Mouse (Mus musculus): ENCODE data around the gene Scn10a. TPM values are rescaled to one million over a fixed set of nuclear protein-coding genes. Genes with fewer than 3 reads are reported as not detected.

The Scn10a gene
- polyA plus RNA-seq, 2 experiments = 0.10 TPM; not detected in 1

GRCm38 (mm10) chr9:119578636-119579438 lies 140.3 kb downstream of the Scn10a start, which contains the start of gene Scn5a:
Gene Scn5a, minus strand, starts transcription at chr9:119579016.
- Histone ChIP-seq H3K9me3 (ENCODE audit: control insufficient read depth, low read length) (no peaks in the 10 kb centered on the region), H3K36me3 (ENCODE audit: control insufficient read depth, insufficient read depth, low read length) (no peaks in the 10 kb centered on the region), H3K27ac (replicated peaks; ENCODE audit: low read depth, low read length) (no peak within 1 kb of the TSS), H3K4me1 (ENCODE audit: control insufficient read depth, insufficient read depth, low read length) (0 out of 2 replicates have a peak, but pooled peaks cover 4% of the 10 kb centered on the region), H3K9ac (ENCODE audit: low read depth, low read length, severe bottlenecking) (peak within 1 kb of the TSS; percentile 55), H3K4me3 (replicated peaks; ENCODE audit: low read length) (peak within 1 kb of the TSS; percentile 52), H3K4me2 (replicated peaks; ENCODE audit: low read depth, low read length, severe bottlenecking) (peak within 1 kb of the TSS; percentile 96), H3K27me3 (ENCODE audit: control insufficient read depth, insufficient read depth, low read length) (peaks cover 62% of the 10 kb centered on the region)
- peak; percentile 57; the same call in 1 of the 2 replicates for ATAC-seq (ENCODE audit: low FRiP score, low read depth)
- no peak for TF ChIP-seq POLR2A (IDR thresholded peaks at IDR 0.05; ENCODE audit: borderline replicate concordance, extremely low read depth, insufficient read depth, insufficient read length)
- WGBS = 3% methylated on average over 20 of the region's 99 CpGs
- no peak for DNase-seq (ENCODE audit: low spot score)

DNA sequence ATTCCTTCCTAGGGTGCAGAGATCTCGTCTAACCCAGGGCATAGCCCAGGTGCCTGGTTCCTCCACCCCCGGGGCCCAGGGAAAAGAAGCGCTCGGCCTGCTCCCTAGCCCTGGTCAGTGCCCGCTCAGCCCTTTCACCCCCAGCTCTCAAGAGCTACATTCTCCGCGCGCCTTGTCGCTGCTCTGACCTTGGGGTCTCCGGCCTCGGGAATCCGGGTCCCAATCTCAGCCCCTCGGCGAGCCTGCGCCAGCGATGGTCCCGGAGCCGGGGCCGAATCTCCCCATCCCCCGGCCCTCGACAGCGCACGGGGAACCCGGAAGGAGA lies 140.8 kb downstream of the Scn10a start:
- Histone ChIP-seq H3K27ac (replicated peaks; ENCODE audit: low read depth, low read length) (no peak overlapping the region), H3K9ac (ENCODE audit: low read depth, low read length, severe bottlenecking) (peak overlapping the region; percentile 55), H3K4me3 (replicated peaks; ENCODE audit: low read length) (peak overlapping the region; percentile 52), H3K4me1 (ENCODE audit: control insufficient read depth, insufficient read depth, low read length) (0 out of 2 replicates have a peak, but pooled peaks cover 4% of the 10 kb centered on the region), H3K4me2 (replicated peaks; ENCODE audit: low read depth, low read length, severe bottlenecking) (peak overlapping the region; percentile 96), H3K36me3 (ENCODE audit: control insufficient read depth, insufficient read depth, low read length) (no peaks in the 10 kb centered on the region), H3K27me3 (ENCODE audit: control insufficient read depth, insufficient read depth, low read length) (peaks cover 62% of the 10 kb centered on the region), H3K9me3 (ENCODE audit: control insufficient read depth, low read length) (no peaks in the 10 kb centered on the region)
- DNase-seq (ENCODE audit: low spot score) (no peak), ATAC-seq (ENCODE audit: low FRiP score, low read depth) (no peak)
- TF ChIP-seq POLR2A (IDR thresholded peaks at IDR 0.05; ENCODE audit: borderline replicate concordance, extremely low read depth, insufficient read depth, insufficient read length) = no peak
- 0% methylated on average over 18 of the region's 24 CpGs for WGBS

DNA sequence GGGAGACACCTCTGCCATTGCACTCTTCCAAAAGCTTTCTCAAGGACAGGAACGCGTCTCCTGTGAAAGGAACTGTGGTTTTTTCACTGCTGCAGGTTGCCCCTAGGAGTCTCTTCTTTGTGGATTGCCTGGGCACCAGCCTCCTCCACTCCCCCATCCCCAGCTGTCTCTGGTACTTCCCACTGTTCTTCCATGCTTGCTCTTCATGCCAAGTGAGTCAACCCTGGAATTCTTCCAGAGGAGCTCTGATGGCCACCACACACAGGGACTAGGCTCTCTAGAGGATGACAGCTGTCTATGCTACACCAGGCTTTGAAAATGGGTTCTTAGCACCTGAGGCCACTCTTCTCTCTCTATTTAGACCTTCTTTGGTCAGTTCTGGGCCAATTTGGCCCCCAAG lies 142.1 kb downstream of the Scn10a start:
- 72% methylated on average over 2 of the region's 2 CpGs for WGBS
- no peak for DNase-seq (ENCODE audit: low spot score)
- H3K4me3 ChIP-seq (replicated peaks; ENCODE audit: low read length) = no peak overlapping the region
- no peaks in the 10 kb centered on the region for H3K36me3 ChIP-seq (ENCODE audit: control insufficient read depth, insufficient read depth, low read length)
- TF ChIP-seq POLR2A (IDR thresholded peaks at IDR 0.05; ENCODE audit: borderline replicate concordance, extremely low read depth, insufficient read depth, insufficient read length) = no peak
- H3K27me3 ChIP-seq (ENCODE audit: control insufficient read depth, insufficient read depth, low read length) = peaks cover 68% of the 10 kb centered on the region
- no peaks in the 10 kb centered on the region for H3K9me3 ChIP-seq (ENCODE audit: control insufficient read depth, low read length)
- H3K4me1 ChIP-seq (ENCODE audit: control insufficient read depth, insufficient read depth, low read length) = 0 out of 2 replicates have a peak, but pooled peaks cover 4% of the 10 kb centered on the region
- no peak overlapping the region for H3K27ac ChIP-seq (replicated peaks; ENCODE audit: low read depth, low read length)
- no peak overlapping the region for H3K9ac ChIP-seq (ENCODE audit: low read depth, low read length, severe bottlenecking)
- H3K4me2 ChIP-seq (replicated peaks; ENCODE audit: low read depth, low read length, severe bottlenecking) = no peak overlapping the region
- no peak for ATAC-seq (ENCODE audit: low FRiP score, low read depth)

- Histone ChIP-seq H3K4me1 (ENCODE audit: control insufficient read depth, insufficient read depth, low read length) (0 out of 2 replicates have a peak, but pooled peaks cover 4% of the 10 kb centered on the region), H3K9ac (ENCODE audit: low read depth, low read length, severe bottlenecking) (no peak overlapping the region), H3K27ac (replicated peaks; ENCODE audit: low read depth, low read length) (no peak overlapping the region), H3K27me3 (ENCODE audit: control insufficient read depth, insufficient read depth, low read length) (peaks cover 78% of the 10 kb centered on the region), H3K9me3 (ENCODE audit: control insufficient read depth, low read length) (no peaks in the 10 kb centered on the region), H3K36me3 (ENCODE audit: control insufficient read depth, insufficient read depth, low read length) (no peaks in the 10 kb centered on the region), H3K4me3 (replicated peaks; ENCODE audit: low read length) (no peak overlapping the region), H3K4me2 (replicated peaks; ENCODE audit: low read depth, low read length, severe bottlenecking) (no peak overlapping the region)
- no peak for DNase-seq (ENCODE audit: low spot score)
- WGBS = 51% methylated on average over 9 of the region's 9 CpGs
- TF ChIP-seq POLR2A (IDR thresholded peaks at IDR 0.05; ENCODE audit: borderline replicate concordance, extremely low read depth, insufficient read depth, insufficient read length) = no peak
- ATAC-seq (ENCODE audit: low FRiP score, low read depth) = no peak
Observed at GRCm38 (mm10) chr9:119575732-119576131, 143.4 kb downstream of the Scn10a start.

- ATAC-seq (ENCODE audit: low FRiP score, low read depth) = no peak
- no peak overlapping the region for H3K4me2 ChIP-seq (replicated peaks; ENCODE audit: low read depth, low read length, severe bottlenecking)
- H3K27ac ChIP-seq (replicated peaks; ENCODE audit: low read depth, low read length) = no peak overlapping the region
- no peak overlapping the region for H3K9ac ChIP-seq (ENCODE audit: low read depth, low read length, severe bottlenecking)
- 0 out of 2 replicates have a peak, but pooled peaks cover 4% of the 10 kb centered on the region for H3K4me1 ChIP-seq (ENCODE audit: control insufficient read depth, insufficient read depth, low read length)
- H3K9me3 ChIP-seq (ENCODE audit: control insufficient read depth, low read length) = no peaks in the 10 kb centered on the region
- DNase-seq (ENCODE audit: low spot score) = no peak
- no peaks in the 10 kb centered on the region for H3K36me3 ChIP-seq (ENCODE audit: control insufficient read depth, insufficient read depth, low read length)
- TF ChIP-seq POLR2A (IDR thresholded peaks at IDR 0.05; ENCODE audit: borderline replicate concordance, extremely low read depth, insufficient read depth, insufficient read length) = no peak
- peaks cover 69% of the 10 kb centered on the region for H3K27me3 ChIP-seq (ENCODE audit: control insufficient read depth, insufficient read depth, low read length)
- WGBS = 83% methylated on average over 7 of the region's 7 CpGs
- no peak overlapping the region for H3K4me3 ChIP-seq (replicated peaks; ENCODE audit: low read length)
Observed at GRCm38 (mm10) chr9:119574366-119574765, 144.8 kb downstream of the Scn10a start.
